Mouse (Mus musculus) left cerebral cortex, adult 18-20 months (tissue): ENCODE measurements around the gene Mtap. TPM values are rescaled to one million over a fixed set of nuclear protein-coding genes. Genes with fewer than 3 reads are reported as not detected.
A peak's percentile ranks its signal among the peaks of the same experiment; 100 is the strongest.

Experiments
- DNase-seq, 2 experiments: peaks; one replicate each; pipeline ENCODE4 v3.0.0; 2021 to 2022; ENCODE audit warnings: low spot score in 2 of 2, mixed read lengths in 1 of 2
- total RNA-seq, 2 experiments: library from RNA; stranded (reverse); gene quantifications; 2 replicates each; pipeline ENCODE4 v1.2.3; 2021

Gene Mtap
- total RNA-seq, 2 experiments from 2014 or later: 10.9 to 11.3 TPM

DNA sequence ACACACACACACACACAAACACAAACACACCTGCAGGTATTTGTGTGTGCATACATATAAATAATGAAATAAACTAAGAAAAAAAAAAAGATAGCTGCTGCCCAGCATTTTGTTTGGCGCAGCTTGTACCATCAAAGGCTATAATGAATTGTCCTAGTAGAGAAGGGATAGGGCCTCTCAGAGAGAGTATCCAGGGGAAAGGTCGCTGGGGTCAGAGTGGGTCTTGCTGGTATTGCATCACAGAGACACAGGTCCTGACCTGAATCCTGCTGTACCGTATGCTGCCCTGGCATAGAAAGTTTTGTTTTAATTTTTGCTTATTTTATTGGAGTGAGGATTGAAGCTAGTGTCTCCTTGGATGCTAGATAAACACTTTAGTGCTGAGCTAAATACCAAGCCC lies 566 bp upstream of the Mtap start:
- no peak for DNase-seq

- peak; percentile 17 to 41 for DNase-seq
Measured at GRCm38 (mm10) chr4:89137542-89138360, 829 bp downstream of the Mtap start.

DNA sequence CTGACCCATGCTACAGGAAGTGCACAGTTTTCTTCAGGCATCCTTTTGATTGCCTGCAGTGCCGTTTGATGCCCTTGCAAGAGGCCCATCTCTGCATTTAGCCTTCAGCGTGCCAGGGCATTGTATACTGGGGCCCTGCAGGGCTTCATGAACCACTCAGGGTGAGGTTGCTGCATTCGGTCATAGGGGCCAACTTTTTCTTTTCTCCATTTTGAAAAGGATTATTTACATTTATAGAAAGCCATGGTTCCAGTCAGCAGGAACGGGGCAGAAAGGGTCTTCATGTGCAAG lies 1.4 kb downstream of the Mtap start:
- DNase-seq: no peak

- peak; percentile 49 to 50 for DNase-seq
Measured at GRCm38 (mm10) chr4:89140832-89141231, 3.9 kb downstream of the Mtap start.

DNA sequence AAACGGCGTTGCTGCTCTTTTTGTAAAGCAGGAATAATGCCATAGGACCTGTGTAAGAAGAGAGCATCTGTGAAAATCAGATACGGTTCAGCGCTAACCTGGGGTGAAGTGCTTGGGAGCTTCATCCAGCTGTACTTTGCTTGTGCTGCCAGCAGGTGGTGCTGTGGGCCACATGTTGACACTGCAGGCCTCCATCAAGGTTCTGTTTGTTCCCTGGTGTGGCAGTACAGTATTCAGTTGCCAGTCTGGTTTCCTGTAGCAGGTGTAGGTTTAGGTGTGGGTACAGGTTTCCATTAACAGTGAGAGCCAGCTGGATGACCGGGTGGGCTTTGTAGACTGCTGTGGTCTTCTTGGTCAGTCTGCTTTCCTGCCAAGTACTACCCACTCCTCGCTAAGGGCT lies 8.5 kb downstream of the Mtap start:
- peak; percentile 74 to 84 for DNase-seq

- DNase-seq: no peak
Measured at GRCm38 (mm10) chr4:89146291-89146690, 9.4 kb downstream of the Mtap start.

- no peak for DNase-seq
Measured at GRCm38 (mm10) chr4:89149261-89149660, 12.3 kb downstream of the Mtap start.

DNA sequence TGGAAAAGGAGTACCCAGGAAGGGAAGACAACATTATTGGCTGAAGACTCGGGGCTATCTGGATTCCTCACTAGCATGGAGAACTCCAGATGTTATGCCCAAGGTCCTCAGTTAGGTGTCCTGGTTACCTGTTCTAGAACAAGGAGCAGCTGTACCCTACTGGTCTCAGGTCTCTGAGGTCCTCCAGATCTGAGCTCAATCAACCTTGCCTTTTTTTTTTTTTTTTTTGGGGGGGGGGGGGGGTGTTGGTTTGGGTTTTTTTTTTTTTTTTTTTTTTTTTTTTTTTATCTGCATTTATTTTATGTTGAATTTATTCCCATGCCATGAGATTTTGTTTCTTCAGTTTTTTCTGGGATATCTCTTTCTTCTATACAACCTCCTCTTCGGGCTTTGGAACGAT lies 24.5 kb downstream of the Mtap start:
- DNase-seq: no peak

DNA sequence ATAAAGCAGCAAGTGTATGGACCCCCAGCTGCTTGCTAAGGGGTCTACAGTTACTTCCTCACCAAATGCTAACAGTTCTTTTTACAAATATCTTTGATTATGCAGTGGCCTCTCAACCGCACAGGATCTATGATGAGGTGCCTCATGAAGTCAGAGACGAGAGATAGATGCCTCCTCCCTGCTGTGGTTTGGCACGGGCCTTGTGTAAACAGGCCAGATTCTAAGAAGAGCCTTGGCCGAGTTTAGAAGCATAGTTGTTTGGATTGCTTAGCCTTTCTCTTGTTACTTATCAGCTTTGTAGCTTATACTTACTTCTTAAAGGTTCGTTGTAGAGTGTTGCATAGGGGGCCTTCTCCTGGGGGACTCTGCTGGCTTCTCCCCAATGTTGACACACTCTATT lies 25.6 kb downstream of the Mtap start:
- no peak for DNase-seq

DNA sequence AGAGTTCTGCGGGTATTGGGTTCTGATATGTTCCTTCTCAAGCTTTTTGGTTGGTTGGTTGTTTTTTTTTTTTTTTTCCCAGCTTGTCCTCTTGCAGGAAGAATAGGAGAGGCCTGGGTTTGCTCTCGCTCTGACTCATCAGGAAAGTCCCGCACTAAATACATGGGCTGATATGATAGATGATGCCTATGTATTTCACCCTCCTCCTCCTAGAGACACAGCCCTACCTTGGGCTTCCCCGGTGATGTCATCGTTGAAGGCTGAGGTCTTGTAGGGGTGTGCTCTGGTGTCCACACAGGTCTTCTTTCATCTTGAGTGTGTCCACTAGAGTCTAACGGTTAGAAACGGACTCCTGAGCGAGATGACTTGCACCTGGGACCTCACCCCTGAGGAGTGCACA lies 26.7 kb downstream of the Mtap start:
- DNase-seq: no peak

DNA sequence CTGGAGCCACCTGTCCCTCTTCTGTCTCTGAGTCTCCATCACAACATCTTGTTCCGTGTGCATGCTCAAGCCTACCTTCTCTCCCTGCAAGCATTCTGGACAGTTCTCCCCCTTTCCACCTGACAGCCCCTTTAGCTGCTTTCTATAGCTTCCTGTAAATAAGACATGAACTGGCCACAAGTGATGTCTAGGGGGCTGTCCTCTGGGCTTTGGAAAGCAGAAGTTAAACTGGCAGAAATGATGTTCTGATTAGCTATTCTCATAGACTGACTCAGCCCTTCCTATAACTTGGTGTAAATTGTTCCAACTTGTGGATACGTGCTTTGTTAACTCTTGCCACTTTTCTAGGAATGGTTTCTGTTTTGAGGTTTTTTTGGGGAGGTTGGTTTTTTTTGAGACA lies 27.8 kb downstream of the Mtap start:
- DNase-seq: no peak

GRCm38 (mm10) chr4:89168877-89169276 lies 32.0 kb downstream of the Mtap start:
- DNase-seq: no peak

DNA sequence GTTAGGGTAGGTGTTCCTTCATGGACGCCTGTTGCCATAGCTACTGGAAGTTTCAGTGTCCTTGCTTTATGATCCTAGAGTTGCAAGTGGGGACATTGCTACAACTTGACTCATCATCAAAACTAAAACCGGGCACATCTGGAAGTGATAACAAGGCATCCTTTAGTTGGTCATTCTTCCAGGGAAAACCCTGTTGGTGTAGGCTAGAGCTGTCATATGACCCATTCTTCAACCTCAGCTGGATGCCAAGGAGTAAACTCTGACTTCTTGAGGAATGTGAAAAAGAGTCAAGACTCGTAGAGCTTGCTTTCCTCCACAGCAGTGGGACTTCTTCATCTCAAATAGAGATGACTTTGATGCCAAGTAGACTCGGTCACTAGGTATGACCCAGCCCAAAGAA lies 32.8 kb downstream of the Mtap start:
- DNase-seq: no peak

GRCm38 (mm10) chr4:89170931-89171330 lies 34.0 kb downstream of the Mtap start:
- DNase-seq: no peak

- no peak for DNase-seq
Measured at GRCm38 (mm10) chr4:89172873-89173605, 36.1 kb downstream of the Mtap start.

GRCm38 (mm10) chr4:89177514-89178307 lies 40.8 kb downstream of the Mtap start:
- DNase-seq: no peak

DNA sequence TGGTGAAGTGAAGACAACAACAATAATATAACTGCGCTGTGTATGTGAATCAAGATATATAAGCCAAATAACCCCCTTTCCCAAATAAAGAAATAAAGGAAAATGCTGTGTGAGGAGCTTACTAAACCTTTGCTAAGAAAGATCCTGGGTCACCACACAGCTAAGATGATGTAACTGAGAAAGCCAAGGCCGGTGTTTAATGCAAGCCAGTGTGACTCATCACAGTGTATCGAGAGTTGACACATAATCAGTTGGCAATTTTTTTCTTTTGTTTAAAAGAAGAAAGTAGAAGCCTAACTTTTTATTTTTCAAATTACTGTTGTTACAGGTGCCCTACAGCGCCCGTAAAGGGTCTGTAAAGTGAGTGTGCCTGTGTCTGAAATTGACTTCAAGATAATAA lies 43.2 kb downstream of the Mtap start:
- DNase-seq: no peak

DNA sequence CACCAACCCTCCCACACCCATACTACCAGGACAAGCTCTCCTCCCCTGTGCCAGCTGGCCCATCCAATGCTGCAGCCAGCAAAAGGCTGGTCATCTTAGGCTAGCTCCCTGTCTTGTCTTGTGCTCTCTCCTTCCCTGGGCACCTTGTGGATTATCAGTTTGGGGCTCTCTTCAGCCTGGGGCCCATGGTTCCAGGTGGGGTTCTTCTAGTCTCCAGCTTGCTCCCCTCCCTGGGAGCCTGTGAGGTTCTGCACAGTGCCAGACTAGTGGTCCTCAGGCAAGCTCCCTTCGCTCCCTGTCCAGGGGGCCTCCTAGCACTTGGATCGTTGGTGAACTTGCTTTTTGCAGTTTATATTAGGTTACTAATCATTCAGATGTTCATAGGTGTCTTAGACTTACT lies 44.7 kb downstream of the Mtap start:
- DNase-seq: no peak

DNA sequence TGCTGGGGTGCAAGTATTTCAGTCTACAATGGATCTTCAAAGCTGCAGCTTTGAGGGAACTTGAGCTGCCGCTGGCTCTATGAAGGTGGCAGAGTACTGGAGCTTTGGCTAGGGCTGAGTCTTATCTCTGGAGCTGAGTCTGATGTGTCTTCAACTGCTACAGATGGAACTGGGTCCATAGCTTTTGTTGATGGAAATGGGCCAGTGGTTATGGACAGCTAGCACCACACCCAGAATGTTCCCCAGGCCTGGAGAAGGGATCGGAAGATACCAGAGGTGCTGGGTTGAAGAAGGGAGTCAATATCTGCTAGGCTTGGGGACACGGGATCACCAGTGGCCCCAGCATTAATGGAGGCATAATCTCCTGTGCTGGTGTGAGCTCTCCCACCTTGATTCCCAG lies 45.6 kb downstream of the Mtap start:
- DNase-seq: no peak

- no peak for DNase-seq
Measured at GRCm38 (mm10) chr4:89195481-89195880, 58.6 kb downstream of the Mtap start.

DNA sequence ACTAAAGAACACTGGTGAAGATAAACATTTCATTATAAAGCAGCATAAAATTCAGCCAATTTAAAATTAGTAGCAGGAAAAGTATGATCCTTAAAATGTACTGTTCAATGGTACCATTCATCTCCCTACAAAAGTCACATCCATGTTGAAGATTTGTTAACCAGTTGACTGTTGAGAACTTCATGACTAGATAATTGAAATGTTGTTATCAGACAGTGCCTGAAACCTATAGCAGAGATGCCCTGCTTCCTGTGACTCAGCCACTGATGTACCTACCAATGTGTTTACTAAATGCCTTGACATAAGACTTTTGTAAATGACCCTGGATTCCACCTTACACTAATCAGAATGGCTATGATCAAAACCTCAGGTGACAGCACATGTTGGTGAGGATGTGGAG lies 60.2 kb downstream of the Mtap start:
- DNase-seq: no peak

GRCm38 (mm10) chr4:89200806-89201205 lies 63.9 kb downstream of the Mtap start:
- DNase-seq: no peak
